Mouse (Mus musculus): ENCODE results near the gene Vmn1r220. TPM values are rescaled to one million over a fixed set of nuclear protein-coding genes. Genes with fewer than 3 reads are reported as not detected.
"Not testable (repeated sequence)": the region's sequence is repeated elsewhere in the genome, so short reads cannot be mapped to it uniquely, and the experiment has no call there.

The Vmn1r220 gene
- polyA plus RNA-seq (2012; ENCODE audit: insufficient read depth, low replicate concordance) = not detected in 2 replicates

GRCm38 (mm10) chr13:23187875-23188274, at the start of gene Vmn1r220:
Gene Vmn1r220 (minus strand): TSS chr13:23187975.
- TF ChIP-seq GATA1 (IDR thresholded peaks at IDR 0.05; ENCODE audit: borderline replicate concordance, low read length) = no peak
- TF ChIP-seq FLI1 (IDR thresholded peaks at IDR 0.05; ENCODE audit: low read length) = no peak
- no peaks in the 10 kb centered on the region for H3K27me3 ChIP-seq (replicated peaks)
- no peak within 1 kb of the TSS for H3K4me3 ChIP-seq (replicated peaks)
- H3K9me3 ChIP-seq = no peaks in the 10 kb centered on the region
- no peaks in the 10 kb centered on the region for H3K36me3 ChIP-seq (replicated peaks; ENCODE audit: low read length)
- H3K4me1 ChIP-seq = no peaks in the 10 kb centered on the region

- not testable (repeated sequence) for H3K4me3 ChIP-seq (replicated peaks); H3K27me3 ChIP-seq (replicated peaks); H3K4me1 ChIP-seq; H3K9me3 ChIP-seq; H3K36me3 ChIP-seq (replicated peaks; ENCODE audit: low read length)
These were observed 48.1 kb upstream of the Vmn1r220 start, which contains the start of gene Vmn1r222 for GRCm38 (mm10) chr13:23235847-23236246. Gene Vmn1r222 (minus strand): TSS chr13:23235947.

- H3K9me3 ChIP-seq; H3K27me3 ChIP-seq (replicated peaks); H3K36me3 ChIP-seq (replicated peaks; ENCODE audit: low read length); H3K4me3 ChIP-seq (replicated peaks); H3K4me1 ChIP-seq: not testable (repeated sequence)
These were observed 26.1 kb upstream of the Vmn1r220 start, which contains the start of gene Vmn1r221 for GRCm38 (mm10) chr13:23213827-23214226. Gene Vmn1r221 (plus strand): TSS chr13:23214127.

GRCm38 (mm10) chr13:23203885-23204284, 16.1 kb upstream of the Vmn1r220 start:
- not testable (repeated sequence) for H3K9me3 ChIP-seq; H3K4me3 ChIP-seq (replicated peaks); H3K27me3 ChIP-seq (replicated peaks)

GRCm38 (mm10) chr13:23166471-23166870, 21.3 kb downstream of the Vmn1r220 start:
- H3K27me3 ChIP-seq (replicated peaks); H3K36me3 ChIP-seq (replicated peaks; ENCODE audit: low read length); H3K9me3 ChIP-seq; H3K4me3 ChIP-seq (replicated peaks); H3K4me1 ChIP-seq: not testable (repeated sequence)

More at GRCm38 (mm10) chr13:23203885-23204284, 16.1 kb upstream of the Vmn1r220 start:
- not testable (repeated sequence) for H3K36me3 ChIP-seq (replicated peaks; ENCODE audit: low read length); H3K4me1 ChIP-seq

- Histone ChIP-seq H3K9me3 (no peaks in the 10 kb centered on the region), H3K4me1 (no peaks in the 10 kb centered on the region), H3K36me3 (replicated peaks; ENCODE audit: low read length) (no peaks in the 10 kb centered on the region), H3K27me3 (replicated peaks) (no peaks in the 10 kb centered on the region), H3K4me3 (replicated peaks) (no peak within 1 kb of the TSS)
- no peak for TF ChIP-seq FLI1 (IDR thresholded peaks at IDR 0.05; ENCODE audit: low read length)
- no peak for TF ChIP-seq GATA1 (IDR thresholded peaks at IDR 0.05; ENCODE audit: borderline replicate concordance, low read length)
These were observed 28.8 kb downstream of the Vmn1r220 start, which contains the start of gene Vmn1r219 for GRCm38 (mm10) chr13:23159012-23159411. Gene Vmn1r219 (plus strand): TSS chr13:23159312.

- H3K27me3 ChIP-seq (replicated peaks) = no peaks in the 10 kb centered on the region
- TF ChIP-seq GATA1 (IDR thresholded peaks at IDR 0.05; ENCODE audit: borderline replicate concordance, low read length) (no peak), FLI1 (IDR thresholded peaks at IDR 0.05; ENCODE audit: low read length) (no peak)
- H3K4me1 ChIP-seq = no peaks in the 10 kb centered on the region
- H3K9me3 ChIP-seq = no peaks in the 10 kb centered on the region
- H3K36me3 ChIP-seq (replicated peaks; ENCODE audit: low read length) = no peaks in the 10 kb centered on the region
- no peak overlapping the region for H3K4me3 ChIP-seq (replicated peaks)
These were observed 29.9 kb downstream of the Vmn1r220 start for GRCm38 (mm10) chr13:23157848-23158247.

GRCm38 (mm10) chr13:23138880-23139279, 48.9 kb downstream of the Vmn1r220 start:
- TF ChIP-seq GATA1 (IDR thresholded peaks at IDR 0.05; ENCODE audit: borderline replicate concordance, low read length) = no peak
- TF ChIP-seq FLI1 (IDR thresholded peaks at IDR 0.05; ENCODE audit: low read length) = no peak
- no peaks in the 10 kb centered on the region for H3K36me3 ChIP-seq (replicated peaks; ENCODE audit: low read length)
- no peak overlapping the region for H3K4me3 ChIP-seq (replicated peaks)
- H3K27me3 ChIP-seq (replicated peaks) = no peaks in the 10 kb centered on the region
- H3K9me3 ChIP-seq = peaks cover 4% of the 10 kb centered on the region
- no peaks in the 10 kb centered on the region for H3K4me1 ChIP-seq

GRCm38 (mm10) chr13:23133501-23133900, 54.3 kb downstream of the Vmn1r220 start:
- Histone ChIP-seq H3K27me3 (replicated peaks) (no peaks in the 10 kb centered on the region), H3K36me3 (replicated peaks; ENCODE audit: low read length) (no peaks in the 10 kb centered on the region), H3K4me3 (replicated peaks) (no peak overlapping the region), H3K9me3 (no peaks in the 10 kb centered on the region), H3K4me1 (no peaks in the 10 kb centered on the region)
- no peak for TF ChIP-seq FLI1 (IDR thresholded peaks at IDR 0.05; ENCODE audit: low read length)
- TF ChIP-seq GATA1 (IDR thresholded peaks at IDR 0.05; ENCODE audit: borderline replicate concordance, low read length) = no peak

GRCm38 (mm10) chr13:23133099-23133498, 54.7 kb downstream of the Vmn1r220 start, which contains the start of gene Vmn1r218:
Gene Vmn1r218 (plus strand): TSS chr13:23133155.
- no peak for TF ChIP-seq GATA1 (IDR thresholded peaks at IDR 0.05; ENCODE audit: borderline replicate concordance, low read length)
- TF ChIP-seq FLI1 (IDR thresholded peaks at IDR 0.05; ENCODE audit: low read length) = no peak
- H3K36me3 ChIP-seq (replicated peaks; ENCODE audit: low read length) = no peaks in the 10 kb centered on the region
- no peaks in the 10 kb centered on the region for H3K9me3 ChIP-seq
- no peak within 1 kb of the TSS for H3K4me3 ChIP-seq (replicated peaks)
- H3K4me1 ChIP-seq = no peaks in the 10 kb centered on the region
- H3K27me3 ChIP-seq (replicated peaks) = no peaks in the 10 kb centered on the region

Other genes with a start within 250 kb of the Vmn1r220 start
- gene Vmn1r213, start 180.3 kb downstream of the Vmn1r220 start, polyA plus RNA-seq (2012; ENCODE audit: insufficient read depth, low replicate concordance) = not detected in 2 replicates
- gene Vmn1r214, start 157.6 kb downstream of the Vmn1r220 start, polyA plus RNA-seq (2012; ENCODE audit: insufficient read depth, low replicate concordance) = not detected in 2 replicates
- gene Vmn1r215, start 120.0 kb downstream of the Vmn1r220 start, polyA plus RNA-seq (2012; ENCODE audit: insufficient read depth, low replicate concordance) = 5.8 TPM in 1 of 2 replicates, not detected in the other
- gene Vmn1r217, start 69.7 kb downstream of the Vmn1r220 start, polyA plus RNA-seq (2012; ENCODE audit: insufficient read depth, low replicate concordance) = not detected in 2 replicates
- gene Vmn1r218, start 54.8 kb downstream of the Vmn1r220 start, polyA plus RNA-seq (2012; ENCODE audit: insufficient read depth, low replicate concordance) = not detected in 2 replicates
- 0.07 TPM in 1 of 2 replicates, not detected in the other for gene Vmn1r219, start 28.7 kb downstream of the Vmn1r220 start, polyA plus RNA-seq (2012; ENCODE audit: insufficient read depth, low replicate concordance)
- not detected in 2 replicates for gene Vmn1r221, start 26.2 kb upstream of the Vmn1r220 start, polyA plus RNA-seq (2012; ENCODE audit: insufficient read depth, low replicate concordance)
- gene Vmn1r222, start 48.0 kb upstream of the Vmn1r220 start, polyA plus RNA-seq (2012; ENCODE audit: insufficient read depth, low replicate concordance) = not detected in 2 replicates
- gene Vmn1r223, start 59.2 kb upstream of the Vmn1r220 start, polyA plus RNA-seq (2012; ENCODE audit: insufficient read depth, low replicate concordance) = not detected in 2 replicates
- 0.07 TPM in 1 of 2 replicates, not detected in the other for gene Zfp322a, start 181.2 kb upstream of the Vmn1r220 start, polyA plus RNA-seq (2012; ENCODE audit: insufficient read depth, low replicate concordance)
- gene Abt1, start 235.9 kb upstream of the Vmn1r220 start, polyA plus RNA-seq (2012; ENCODE audit: insufficient read depth, low replicate concordance) = 1.6 and 7.8 TPM in 2 replicates

Measured in megakaryocyte, embryonic 14.5 days (primary cell).